ENCODE assay signal across 28 mouse cellular contexts in genomic region chr15:78278308-78278707, GRCm38 (mm10). TPM values are rescaled to one million over a fixed set of nuclear protein-coding genes. Genes with fewer than 3 reads are reported as not detected.
DNase-seq lines count a peak whose midpoint lies in the region; ATAC-seq and TF ChIP-seq lines count a peak whose summit lies in the region.
"Had no signal": no experiment of that assay in that cellular context is flagged by ENCODE, and none has a peak within 500 bp of the region (broad histone marks: within the 10 kb centered on the region; RNA-seq: fewer than 3 reads in every experiment).

No protein-coding gene starts in this region.

- H3K36me3 ChIP-seq in MEL (ENCODE audit: control insufficient read depth in 1 of 2, insufficient read depth in 2 of 2, low read length in 2 of 2) = peaks cover 0 to 12% of the 10 kb centered on the region in 2 experiments; a peak in 2 of 4 replicates
- no peaks in the 10 kb centered on the region for H3K36me3 ChIP-seq in kidney, embryonic 14.5 days (ENCODE audit: control insufficient read depth, insufficient read depth, low read length)
- H3K36me3 ChIP-seq: embryonic facial prominence, embryonic 12.5 days; embryonic facial prominence, embryonic 15.5 days; forebrain, embryonic 12.5 days; forebrain, embryonic 15.5 days; heart, embryonic 10.5 days; heart, embryonic 13.5 days; hindbrain, embryonic 12.5 days; hindbrain, embryonic 15.5 days had no signal

- no peaks in the 10 kb centered on the region for H3K9me3 ChIP-seq in MEL (replicated peaks; ENCODE audit: insufficient read depth, low read length)
- H3K9me3 ChIP-seq in kidney, embryonic 14.5 days (ENCODE audit: control insufficient read depth, low read length) = no peaks in the 10 kb centered on the region
- H3K9me3 ChIP-seq: embryonic facial prominence, embryonic 12.5 days; embryonic facial prominence, embryonic 15.5 days; forebrain, embryonic 12.5 days; forebrain, embryonic 15.5 days; heart, embryonic 10.5 days; heart, embryonic 13.5 days; hindbrain, embryonic 12.5 days; hindbrain, embryonic 15.5 days had no signal

- no peak overlapping the region for H3K4me3 ChIP-seq in MEL (ENCODE audit: control insufficient read depth in 1 of 2, insufficient read depth in 1 of 2, low read depth in 2 of 2, low read length in 2 of 2)
- no peak overlapping the region for H3K4me3 ChIP-seq in kidney, embryonic 14.5 days (ENCODE audit: low read length)
- H3K4me3 ChIP-seq: embryonic facial prominence, embryonic 12.5 days; embryonic facial prominence, embryonic 15.5 days; forebrain, embryonic 12.5 days; forebrain, embryonic 15.5 days; heart, adult 2 months; heart, embryonic 10.5 days; heart, embryonic 13.5 days; hindbrain, embryonic 12.5 days; hindbrain, embryonic 15.5 days had no signal

- H3K79me2 ChIP-seq in MEL (ENCODE audit: control insufficient read depth, insufficient read depth, low read length, poor library complexity) = no peaks in the 10 kb centered on the region

- 74% methylated on average over 2 of the region's 2 CpGs for WGBS in kidney, embryonic 14.5 days

- peak overlapping the region; percentile 54 for H3K27ac ChIP-seq in MEL (ENCODE audit: control insufficient read depth, low read depth, low read length)
- no peak overlapping the region for H3K27ac ChIP-seq in kidney, embryonic 14.5 days (ENCODE audit: low read depth, low read length)
- H3K27ac ChIP-seq: embryonic facial prominence, embryonic 12.5 days; embryonic facial prominence, embryonic 15.5 days; forebrain, embryonic 12.5 days; forebrain, embryonic 15.5 days; heart, adult 2 months; heart, embryonic 10.5 days; heart, embryonic 13.5 days; hindbrain, embryonic 12.5 days; hindbrain, embryonic 15.5 days had no signal

- H3K9ac ChIP-seq in MEL (ENCODE audit: control insufficient read depth, low read depth, low read length, poor library complexity, severe bottlenecking) = no peak overlapping the region
- no peak overlapping the region for H3K9ac ChIP-seq in kidney, embryonic 14.5 days (ENCODE audit: low read depth, low read length)
- H3K9ac ChIP-seq: embryonic facial prominence, embryonic 12.5 days; embryonic facial prominence, embryonic 15.5 days; forebrain, embryonic 12.5 days; forebrain, embryonic 15.5 days; heart, embryonic 13.5 days; hindbrain, embryonic 12.5 days; hindbrain, embryonic 15.5 days had no signal

- ATAC-seq in granulocyte monocyte progenitor cell, adult 5-6 weeks (replicated peaks; ENCODE audit: poor library complexity, severe bottlenecking) = peak; percentile 91
- peak; percentile 81 for ATAC-seq in megakaryocyte progenitor cell, adult 5-6 weeks (replicated peaks; ENCODE audit: poor library complexity)
- ATAC-seq in kidney, embryonic 14.5 days (ENCODE audit: low FRiP score, low TSS enrichment) = no peak
- ATAC-seq: forebrain, embryonic 15.5 days; intestine, postnatal 0 days had no signal

- TF ChIP-seq POLR2A in MEL (IDR thresholded peaks at IDR 0.05; ENCODE audit: control insufficient read depth in 1 of 2, insufficient read depth in 1 of 2, low read depth in 1 of 2, low read length in 2 of 2, poor library complexity in 1 of 2) = no peak

- no peak for TF ChIP-seq CTCF in MEL (IDR thresholded peaks at IDR 0.05 in 2 of 3, conservative IDR thresholded peaks at IDR 0.05 in 1 of 3; ENCODE audit: control insufficient read depth in 1 of 3, insufficient read depth in 1 of 3, low read depth in 2 of 3, low read length in 3 of 3, poor library complexity in 1 of 3, severe bottlenecking in 1 of 3)

- peaks cover 0 to 28% of the 10 kb centered on the region in 2 experiments; a peak in 3 of 4 replicates for H3K4me1 ChIP-seq in MEL (ENCODE audit: control insufficient read depth in 1 of 2, insufficient read depth in 2 of 2, low read length in 2 of 2)
- no peaks in the 10 kb centered on the region for H3K4me1 ChIP-seq in kidney, embryonic 14.5 days (ENCODE audit: control insufficient read depth, insufficient read depth, low read length)
- H3K4me1 ChIP-seq: embryonic facial prominence, embryonic 12.5 days; forebrain, embryonic 12.5 days; forebrain, embryonic 15.5 days; heart, embryonic 10.5 days; heart, embryonic 13.5 days; hindbrain, embryonic 12.5 days; hindbrain, embryonic 15.5 days had no signal

- TF ChIP-seq RAD21 in MEL (IDR thresholded peaks at IDR 0.05; ENCODE audit: low read depth, low read length) = no peak

- DNase-seq in 416B (ENCODE audit: low read depth) (peak; percentile 96), MEL (ENCODE audit: low read depth, low spot score) (peak; percentile 61)
- no peak for DNase-seq in lung, postnatal 25 days (ENCODE audit: low spot score)
- no peak for DNase-seq in layer of hippocampus, adult 9-10 months (ENCODE audit: low spot score)
- DNase-seq in heart, adult 18-20 months = no peak
- DNase-seq: adrenal gland, adult 2 months; adrenal gland, postnatal 14 days; cerebellum, adult 11-12 months; cerebellum, adult 8-10 months; cerebellum, postnatal 14 days; gastrocnemius, postnatal 10 days; heart, adult 2 months; heart, postnatal 14 days; heart, postnatal 4 days; kidney, adult 2 months had no signal

- TF ChIP-seq EP300 in MEL (IDR thresholded peaks at IDR 0.05; ENCODE audit: low read depth in 1 of 2, low read length in 2 of 2) = peak; percentile 60 to 68; a peak in 3 of 4 replicates

- no peak overlapping the region for H3K4me2 ChIP-seq in kidney, embryonic 14.5 days (replicated peaks; ENCODE audit: low read depth, low read length)
- H3K4me2 ChIP-seq: embryonic facial prominence, embryonic 12.5 days; embryonic facial prominence, embryonic 15.5 days; forebrain, embryonic 12.5 days; forebrain, embryonic 15.5 days; heart, embryonic 13.5 days; hindbrain, embryonic 12.5 days; hindbrain, embryonic 15.5 days had no signal

- no peaks in the 10 kb centered on the region for H3K27me3 ChIP-seq in MEL (ENCODE audit: control insufficient read depth in 1 of 2, insufficient read depth in 2 of 2, low read length in 2 of 2)
- H3K27me3 ChIP-seq in kidney, embryonic 14.5 days (ENCODE audit: control insufficient read depth, insufficient read depth, low read length) = no peaks in the 10 kb centered on the region
- H3K27me3 ChIP-seq: CH12.LX; embryonic facial prominence, embryonic 12.5 days; embryonic facial prominence, embryonic 15.5 days; forebrain, embryonic 12.5 days; forebrain, embryonic 15.5 days; heart, embryonic 13.5 days; hindbrain, embryonic 12.5 days; hindbrain, embryonic 15.5 days had no signal

TF ChIP-seq in MEL, 35 proteins besides CTCF, POLR2A, EP300 and RAD21 (continues in another document):
- TF ChIP-seq MAX (IDR thresholded peaks at IDR 0.05; ENCODE audit: low read length) = peak; percentile 75
- TF ChIP-seq USF1 (IDR thresholded peaks at IDR 0.05; ENCODE audit: low read depth, low read length) = no peak
- TF ChIP-seq TBP (IDR thresholded peaks at IDR 0.05; ENCODE audit: low read depth, low read length) = no peak
- TF ChIP-seq ZKSCAN1 (IDR thresholded peaks at IDR 0.05; ENCODE audit: low read depth, low read length) = no peak
- no peak for TF ChIP-seq MYB (IDR thresholded peaks at IDR 0.05; ENCODE audit: low read depth, low read length)
- peak; percentile 55; the same call in 1 of the 2 replicates for TF ChIP-seq MYC (IDR thresholded peaks at IDR 0.05; ENCODE audit: low read depth, low read length)
- no peak for TF ChIP-seq MAFK (IDR thresholded peaks at IDR 0.05; ENCODE audit: borderline replicate concordance, low read depth, low read length)
- TF ChIP-seq NELFE (IDR thresholded peaks at IDR 0.05; ENCODE audit: low read depth, low read length) = no peak
- no peak for TF ChIP-seq GABPA (IDR thresholded peaks at IDR 0.05; ENCODE audit: low read depth, low read length)
- TF ChIP-seq MEF2A (IDR thresholded peaks at IDR 0.05; ENCODE audit: extremely low read depth, insufficient replicate concordance, low read depth, low read length, poor library complexity, severe bottlenecking) = no peak
- TF ChIP-seq MAZ (IDR thresholded peaks at IDR 0.05; ENCODE audit: low read depth, low read length) = no peak
- TF ChIP-seq BHLHE40 (IDR thresholded peaks at IDR 0.05; ENCODE audit: borderline replicate concordance, low read depth, low read length) = 0 out of 2 replicates have a peak, but pooled peaks have one; percentile 48
- TF ChIP-seq RCOR1 (IDR thresholded peaks at IDR 0.05; ENCODE audit: low read depth, low read length) = no peak

RNA-seq across cellular contexts. Expression of gene Csf2rb2, which starts 27.2 kb away (rescaled TPM):
- total RNA-seq in MEL (2012; rRNA removed) = 0.33 and 0.54 TPM in 2 replicates
- polyA plus RNA-seq in MEL (2012; ENCODE audit: insufficient read depth in 1 of 2, insufficient read length in 2 of 2, low read depth in 1 of 2, low replicate concordance in 2 of 2, missing spikeins in 1 of 2) = 1 to 10 TPM in 1 of 2 experiments, not detected in 1; 1.8 TPM
- total RNA-seq in granulocyte monocyte progenitor cell, adult 5-6 weeks (2014; fragmentation: Nextera tagmentation) = 7.8 and 10.7 TPM in 2 replicates
- total RNA-seq in granulocyte monocyte progenitor cell, adult 5-6 weeks (2017) = 1.6 and 4.1 TPM in 2 replicates
- 4.2 and 4.7 TPM in 2 replicates for total RNA-seq in megakaryocyte progenitor cell, adult 5-6 weeks (2015)
- 0.98 and 1.7 TPM in 2 replicates for total RNA-seq in megakaryocyte progenitor cell, adult 5-6 weeks (2017)
- polyA plus RNA-seq in kidney, embryonic 14.5 days (2014; fragmentation: Nextera tagmentation; extraction: Ambion mirVana) = 0.14 and 0.28 TPM in 2 replicates
- 1 to 10 TPM in 1 of 2 experiments, under 1 TPM in 1; 0.37 to 2.5 TPM for total RNA-seq in heart, adult 18-20 months (2021)

RNA-seq across cellular contexts. Expression of gene Ncf4, which starts 33.7 kb away (rescaled TPM):
- 1.7 and 2.8 TPM in 2 replicates for total RNA-seq in MEL (2012; rRNA removed)
- 10 to 100 TPM in 1 of 2 experiments, not detected in 1; 16.5 TPM for polyA plus RNA-seq in MEL (2012; ENCODE audit: insufficient read depth in 1 of 2, insufficient read length in 2 of 2, low read depth in 1 of 2, low replicate concordance in 2 of 2, missing spikeins in 1 of 2)
- 122 and 173 TPM in 2 replicates for total RNA-seq in granulocyte monocyte progenitor cell, adult 5-6 weeks (2014; fragmentation: Nextera tagmentation)
- total RNA-seq in granulocyte monocyte progenitor cell, adult 5-6 weeks (2017) = 73.5 and 77.6 TPM in 2 replicates
- total RNA-seq in megakaryocyte progenitor cell, adult 5-6 weeks (2015) = 128 and 151 TPM in 2 replicates
- 77.4 and 119 TPM in 2 replicates for total RNA-seq in megakaryocyte progenitor cell, adult 5-6 weeks (2017)
- polyA plus RNA-seq in kidney, embryonic 14.5 days (2014; fragmentation: Nextera tagmentation; extraction: Ambion mirVana) = 1.2 and 1.9 TPM in 2 replicates
- 1 to 10 TPM; 2.0 to 2.8 TPM for total RNA-seq in heart, adult 18-20 months (2021)

RNA-seq across cellular contexts. Expression of gene Csf2rb, which starts 47.2 kb away (rescaled TPM):
- 2.4 and 3.2 TPM in 2 replicates for total RNA-seq in MEL (2012; rRNA removed)
- polyA plus RNA-seq in MEL (2012; ENCODE audit: insufficient read depth in 1 of 2, insufficient read length in 2 of 2, low read depth in 1 of 2, low replicate concordance in 2 of 2, missing spikeins in 1 of 2) = 10 to 100 TPM in 1 of 2 experiments, not detected in 1; 10.1 TPM
- 90.5 and 114 TPM in 2 replicates for total RNA-seq in granulocyte monocyte progenitor cell, adult 5-6 weeks (2014; fragmentation: Nextera tagmentation)
- 57.3 and 137 TPM in 2 replicates for total RNA-seq in granulocyte monocyte progenitor cell, adult 5-6 weeks (2017)
- total RNA-seq in megakaryocyte progenitor cell, adult 5-6 weeks (2015) = 52.6 and 56.2 TPM in 2 replicates
- total RNA-seq in megakaryocyte progenitor cell, adult 5-6 weeks (2017) = 48.5 and 55.8 TPM in 2 replicates
- polyA plus RNA-seq in kidney, embryonic 14.5 days (2014; fragmentation: Nextera tagmentation; extraction: Ambion mirVana) = 0.41 and 0.89 TPM in 2 replicates
- 1 to 10 TPM in 1 of 2 experiments, under 1 TPM in 1; 0.87 to 5.0 TPM for total RNA-seq in heart, adult 18-20 months (2021)

Comparison
In these comparisons a context has a peak if more than half of its experiments do, and no peak if none do; other contexts are left out.
1. DNase-seq: peak in 416B (single experiment) and MEL (single experiment); none in lung, postnatal 25 days (single experiment), layer of hippocampus, adult 9-10 months (single experiment) and heart, adult 18-20 months (0 of 2).
2. RNA of gene Ncf4, which starts 33.7 kb away (total RNA-seq): 77.4 to 151 TPM in megakaryocyte progenitor cell, adult 5-6 weeks and 73.5 to 173 TPM in granulocyte monocyte progenitor cell, adult 5-6 weeks; 2.0 to 2.8 TPM in heart, adult 18-20 months and 1.7 to 2.8 TPM in MEL; every median in the first group is over 10 times any median in the second.
3. RNA of gene Csf2rb, which starts 47.2 kb away (total RNA-seq): 57.3 to 137 TPM in granulocyte monocyte progenitor cell, adult 5-6 weeks and 48.5 to 56.2 TPM in megakaryocyte progenitor cell, adult 5-6 weeks; 0.87 to 5.0 TPM in heart, adult 18-20 months and 2.4 to 3.2 TPM in MEL; every median in the first group is over 4 times any median in the second.